Mouse (Mus musculus): ENCODE measurements around the gene Nsun7. TPM values are rescaled to one million over a fixed set of nuclear protein-coding genes. Genes with fewer than 3 reads are reported as not detected.
A peak's percentile ranks its signal among the peaks of the same experiment; 100 is the strongest.

Gene Nsun7
- polyA plus RNA-seq, 1 experiment from 2014 or later, result 0.65 TPM

DNA sequence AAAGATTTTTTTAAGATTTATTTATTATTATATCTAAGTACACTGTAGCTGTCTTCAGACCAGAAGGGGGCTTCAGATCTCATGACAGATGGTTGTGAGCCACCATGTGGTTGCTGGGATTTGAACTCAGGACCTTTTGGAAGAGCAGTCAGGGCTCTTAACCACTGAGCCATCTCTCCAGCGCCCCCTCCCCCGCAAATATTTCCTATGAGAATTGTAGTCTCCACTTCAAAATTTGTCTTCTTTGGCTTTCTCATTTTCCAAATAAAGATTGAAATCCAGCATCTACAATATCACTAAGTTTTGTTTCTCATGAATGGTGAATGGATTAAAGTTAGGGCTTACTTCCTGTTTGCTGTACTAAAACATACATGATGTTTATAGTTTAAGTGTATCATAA is 2.8 kb downstream of the Nsun7 start:
- DNase-seq (ENCODE audit: low spot score) (no peak), ATAC-seq (ENCODE audit: low read depth) (no peak)
- no peak overlapping the region for H3K27ac ChIP-seq (replicated peaks; ENCODE audit: low read depth, low read length)
- H3K4me1 ChIP-seq (ENCODE audit: control insufficient read depth, insufficient read depth, low read length), result no peaks in the 10 kb centered on the region
- no peak overlapping the region for H3K4me3 ChIP-seq (ENCODE audit: low read depth, low read length)
- WGBS, result 80% methylated on average over 2 of the region's 2 CpGs
- no peak overlapping the region for H3K4me2 ChIP-seq (ENCODE audit: low read depth, low read length)
- H3K9ac ChIP-seq (ENCODE audit: low read depth, low read length), result no peak overlapping the region
- H3K9me3 ChIP-seq (ENCODE audit: control insufficient read depth, low read length), result no peaks in the 10 kb centered on the region
- no peaks in the 10 kb centered on the region; the same call in 1 of the 2 replicates for H3K27me3 ChIP-seq (replicated peaks; ENCODE audit: control insufficient read depth, insufficient read depth, low read length)
- no peaks in the 10 kb centered on the region for H3K36me3 ChIP-seq (ENCODE audit: control insufficient read depth, insufficient read depth, low read length)

DNA sequence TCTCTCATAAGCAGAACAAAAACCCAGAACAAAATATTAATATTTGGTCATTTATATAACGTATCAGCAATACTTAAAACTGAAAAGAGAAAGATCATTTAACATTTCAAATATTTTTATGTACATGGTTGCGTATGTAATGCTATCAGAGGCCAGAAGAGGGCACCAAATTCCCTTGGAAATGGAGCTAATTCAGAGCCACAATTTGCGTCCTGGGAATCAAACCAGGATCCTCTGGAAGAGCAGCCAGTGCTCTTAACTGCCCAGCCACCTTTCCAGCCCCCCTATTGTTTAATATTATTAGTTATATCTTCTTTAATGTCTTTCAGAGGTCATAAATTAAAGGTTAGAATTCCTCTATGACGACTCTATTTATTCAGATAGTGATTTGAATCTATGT is 3.7 kb downstream of the Nsun7 start:
- Histone ChIP-seq H3K4me1 (ENCODE audit: control insufficient read depth, insufficient read depth, low read length) (no peaks in the 10 kb centered on the region), H3K4me3 (ENCODE audit: low read depth, low read length) (no peak overlapping the region), H3K9ac (ENCODE audit: low read depth, low read length) (no peak overlapping the region), H3K9me3 (ENCODE audit: control insufficient read depth, low read length) (no peaks in the 10 kb centered on the region), H3K4me2 (ENCODE audit: low read depth, low read length) (no peak overlapping the region), H3K27ac (replicated peaks; ENCODE audit: low read depth, low read length) (no peak overlapping the region), H3K36me3 (ENCODE audit: control insufficient read depth, insufficient read depth, low read length) (no peaks in the 10 kb centered on the region), H3K27me3 (replicated peaks; ENCODE audit: control insufficient read depth, insufficient read depth, low read length) (no peaks in the 10 kb centered on the region; the same call in 1 of the 2 replicates)
- 32% methylated on average over 4 of the region's 4 CpGs for WGBS
- DNase-seq (ENCODE audit: low spot score) (peak; percentile 50), ATAC-seq (ENCODE audit: low read depth) (no peak)

DNA sequence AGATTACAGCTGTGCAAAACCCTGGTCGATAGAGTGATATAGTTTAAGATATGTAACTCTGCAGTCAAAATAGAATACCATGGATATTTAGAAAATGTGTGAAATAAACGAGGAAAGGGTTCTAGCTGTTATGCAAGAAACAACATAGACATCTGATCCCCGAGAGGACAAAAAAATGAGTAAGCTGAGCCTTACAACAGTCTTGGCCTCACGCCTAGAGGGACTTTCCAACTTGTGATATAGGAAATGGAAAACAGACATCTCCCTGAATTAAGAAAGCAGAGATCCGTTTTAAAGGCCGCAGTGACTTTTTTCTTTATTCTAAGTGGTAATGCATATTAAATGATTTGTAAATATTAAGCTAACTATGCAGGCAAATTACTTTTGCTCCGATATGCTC is 9.9 kb downstream of the Nsun7 start:
- 40% methylated on average over 7 of the region's 7 CpGs for WGBS
- Histone ChIP-seq H3K27me3 (replicated peaks; ENCODE audit: control insufficient read depth, insufficient read depth, low read length) (no peaks in the 10 kb centered on the region), H3K36me3 (ENCODE audit: control insufficient read depth, insufficient read depth, low read length) (no peaks in the 10 kb centered on the region), H3K9ac (ENCODE audit: low read depth, low read length) (no peak overlapping the region), H3K27ac (replicated peaks; ENCODE audit: low read depth, low read length) (no peak overlapping the region; the same call in 1 of the 2 replicates), H3K9me3 (ENCODE audit: control insufficient read depth, low read length) (no peaks in the 10 kb centered on the region), H3K4me3 (ENCODE audit: low read depth, low read length) (no peak overlapping the region), H3K4me1 (ENCODE audit: control insufficient read depth, insufficient read depth, low read length) (0 out of 2 replicates have a peak, but pooled peaks cover 4% of the 10 kb centered on the region), H3K4me2 (ENCODE audit: low read depth, low read length) (no peak overlapping the region)
- ATAC-seq (ENCODE audit: low read depth) (no peak), DNase-seq (ENCODE audit: low spot score) (peak; percentile 95)

DNA sequence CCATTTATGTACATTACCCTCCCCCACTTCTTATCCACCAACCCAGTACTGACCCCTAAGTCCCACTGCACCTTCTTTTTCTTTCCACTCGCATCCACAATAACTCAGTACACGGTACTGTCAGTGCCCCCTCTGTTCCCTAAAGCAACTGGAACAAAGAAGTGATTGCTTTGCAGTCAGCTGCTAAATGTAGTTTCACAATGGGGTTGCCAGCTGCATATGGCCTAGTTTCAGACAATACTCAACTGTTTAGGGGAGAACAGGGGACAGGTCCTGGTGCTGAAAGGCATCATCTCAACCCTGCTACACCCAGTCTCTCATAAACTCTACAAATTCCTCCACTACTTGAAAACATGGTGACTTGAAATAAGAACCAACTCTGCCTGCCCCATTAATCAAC is 11.4 kb downstream of the Nsun7 start:
- H3K4me1 ChIP-seq (ENCODE audit: control insufficient read depth, insufficient read depth, low read length), result 0 out of 2 replicates have a peak, but pooled peaks cover 4% of the 10 kb centered on the region
- ATAC-seq (ENCODE audit: low read depth), result no peak
- H3K36me3 ChIP-seq (ENCODE audit: control insufficient read depth, insufficient read depth, low read length), result no peaks in the 10 kb centered on the region
- peak; percentile 21 for DNase-seq (ENCODE audit: low spot score)
- no peak overlapping the region for H3K4me3 ChIP-seq (ENCODE audit: low read depth, low read length)
- H3K27me3 ChIP-seq (replicated peaks; ENCODE audit: control insufficient read depth, insufficient read depth, low read length), result no peaks in the 10 kb centered on the region
- H3K9ac ChIP-seq (ENCODE audit: low read depth, low read length), result no peak overlapping the region
- WGBS, result 35% methylated on average over 2 of the region's 2 CpGs
- H3K4me2 ChIP-seq (ENCODE audit: low read depth, low read length), result no peak overlapping the region
- no peak overlapping the region for H3K27ac ChIP-seq (replicated peaks; ENCODE audit: low read depth, low read length)
- no peaks in the 10 kb centered on the region for H3K9me3 ChIP-seq (ENCODE audit: control insufficient read depth, low read length)

DNA sequence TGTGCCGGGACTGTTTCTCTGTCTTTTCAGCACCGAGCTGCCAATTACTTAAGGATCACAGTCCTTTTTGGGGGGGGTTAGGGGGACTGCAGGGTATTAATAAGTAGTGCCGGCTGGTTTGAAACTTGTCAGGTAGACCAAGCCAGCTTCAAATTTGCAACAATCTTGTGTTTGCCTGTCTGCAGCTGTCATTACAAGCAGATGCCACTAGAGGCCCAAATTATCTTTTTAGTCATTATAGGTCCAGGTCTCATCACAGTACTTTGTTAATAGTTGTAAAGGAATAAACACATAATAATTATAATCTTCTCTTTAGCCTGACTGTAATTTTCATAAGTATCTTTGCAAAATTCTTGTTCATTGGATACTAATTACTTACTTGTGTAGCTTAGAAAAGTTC is 14.7 kb downstream of the Nsun7 start:
- Histone ChIP-seq H3K4me2 (ENCODE audit: low read depth, low read length) (no peak overlapping the region), H3K27ac (replicated peaks; ENCODE audit: low read depth, low read length) (no peak overlapping the region), H3K4me3 (ENCODE audit: low read depth, low read length) (no peak overlapping the region), H3K27me3 (replicated peaks; ENCODE audit: control insufficient read depth, insufficient read depth, low read length) (no peaks in the 10 kb centered on the region), H3K9ac (ENCODE audit: low read depth, low read length) (no peak overlapping the region), H3K9me3 (ENCODE audit: control insufficient read depth, low read length) (no peaks in the 10 kb centered on the region), H3K4me1 (ENCODE audit: control insufficient read depth, insufficient read depth, low read length) (0 out of 2 replicates have a peak, but pooled peaks cover 2% of the 10 kb centered on the region), H3K36me3 (ENCODE audit: control insufficient read depth, insufficient read depth, low read length) (no peaks in the 10 kb centered on the region)
- no peak for DNase-seq (ENCODE audit: low spot score)
- WGBS, result 59% methylated on average over 3 of the region's 3 CpGs
- no peak for ATAC-seq (ENCODE audit: low read depth)

DNA sequence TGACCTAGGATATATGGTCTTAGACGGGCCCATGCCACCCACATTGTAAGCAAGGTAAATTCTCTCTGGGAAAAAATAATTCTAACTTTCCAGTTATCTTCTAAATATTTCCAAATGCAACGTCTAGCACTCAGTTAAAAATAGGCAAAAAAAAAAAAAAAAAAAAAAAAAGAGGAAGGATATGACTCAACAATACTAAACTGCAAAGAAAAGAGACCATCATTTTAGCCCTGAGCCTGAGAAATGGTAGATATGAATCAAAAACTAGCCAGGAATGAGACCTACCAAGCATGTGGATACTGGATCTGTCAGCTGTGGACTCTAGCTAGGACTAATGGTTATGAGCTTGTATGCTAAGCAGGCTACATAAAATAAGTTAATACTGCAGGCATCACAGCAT is 20.0 kb downstream of the Nsun7 start:
- no peak overlapping the region for H3K9ac ChIP-seq (ENCODE audit: low read depth, low read length)
- no peak overlapping the region for H3K27ac ChIP-seq (replicated peaks; ENCODE audit: low read depth, low read length)
- no peak for DNase-seq (ENCODE audit: low spot score)
- no peaks in the 10 kb centered on the region for H3K27me3 ChIP-seq (replicated peaks; ENCODE audit: control insufficient read depth, insufficient read depth, low read length)
- no peak overlapping the region for H3K4me3 ChIP-seq (ENCODE audit: low read depth, low read length)
- H3K4me2 ChIP-seq (ENCODE audit: low read depth, low read length), result no peak overlapping the region
- no peaks in the 10 kb centered on the region for H3K4me1 ChIP-seq (ENCODE audit: control insufficient read depth, insufficient read depth, low read length)
- H3K36me3 ChIP-seq (ENCODE audit: control insufficient read depth, insufficient read depth, low read length), result no peaks in the 10 kb centered on the region
- ATAC-seq (ENCODE audit: low read depth), result no peak
- H3K9me3 ChIP-seq (ENCODE audit: control insufficient read depth, low read length), result no peaks in the 10 kb centered on the region
- 80% methylated on average over 2 of the region's 2 CpGs for WGBS

DNA sequence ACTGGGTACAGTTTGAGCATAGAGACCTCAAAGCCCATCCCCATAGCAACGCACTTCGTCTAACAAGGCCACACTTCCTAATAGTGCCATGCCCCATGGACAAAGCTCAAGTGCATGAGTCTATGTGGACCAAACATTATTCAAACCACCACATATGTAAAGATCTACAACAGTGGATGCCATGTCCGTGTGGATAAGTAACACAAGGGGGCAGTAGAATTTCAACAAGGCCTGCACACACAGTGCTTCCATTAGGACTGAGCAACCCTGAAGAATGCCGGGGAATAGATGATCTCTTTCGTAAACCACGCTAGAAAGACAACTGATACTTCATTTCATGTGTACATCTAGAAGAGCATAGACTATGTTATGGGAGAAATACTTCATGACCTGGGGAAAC is 21.0 kb downstream of the Nsun7 start:
- ATAC-seq (ENCODE audit: low read depth) (no peak), DNase-seq (ENCODE audit: low spot score) (no peak)
- Histone ChIP-seq H3K9ac (ENCODE audit: low read depth, low read length) (no peak overlapping the region), H3K27me3 (replicated peaks; ENCODE audit: control insufficient read depth, insufficient read depth, low read length) (no peaks in the 10 kb centered on the region), H3K9me3 (ENCODE audit: control insufficient read depth, low read length) (no peaks in the 10 kb centered on the region), H3K4me1 (ENCODE audit: control insufficient read depth, insufficient read depth, low read length) (no peaks in the 10 kb centered on the region), H3K36me3 (ENCODE audit: control insufficient read depth, insufficient read depth, low read length) (no peaks in the 10 kb centered on the region), H3K4me2 (ENCODE audit: low read depth, low read length) (no peak overlapping the region), H3K27ac (replicated peaks; ENCODE audit: low read depth, low read length) (no peak overlapping the region), H3K4me3 (ENCODE audit: low read depth, low read length) (no peak overlapping the region)
- WGBS, result 76% methylated on average over 6 of the region's 6 CpGs

DNA sequence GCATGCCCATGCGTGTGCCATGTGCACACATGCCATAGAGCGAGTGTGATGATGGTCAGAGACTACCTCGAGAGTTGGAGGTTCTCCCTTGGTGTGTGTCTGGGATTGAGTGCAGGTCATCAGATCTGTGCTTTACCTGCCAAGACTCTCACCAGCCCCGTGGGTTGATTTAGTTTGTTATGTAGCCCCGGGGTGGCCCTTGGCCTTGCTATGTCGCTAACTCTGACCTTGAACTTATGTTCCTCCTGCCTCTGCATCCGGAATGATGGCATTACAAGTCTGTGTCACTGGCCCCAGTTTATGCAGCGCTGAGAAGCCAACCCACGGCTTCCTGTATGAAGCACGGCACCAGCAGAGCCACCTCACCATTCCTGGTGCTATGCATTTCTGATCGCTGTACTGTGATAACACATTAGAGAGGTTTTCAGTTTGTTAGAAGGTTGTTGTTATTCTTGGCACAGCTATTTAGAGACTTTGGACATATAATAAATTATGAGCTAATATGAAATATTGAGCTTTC is 34.5 kb downstream of the Nsun7 start:
- H3K9me3 ChIP-seq (ENCODE audit: control insufficient read depth, low read length), result 0 out of 2 replicates have a peak, but pooled peaks cover 4% of the 10 kb centered on the region
- no peaks in the 10 kb centered on the region for H3K27me3 ChIP-seq (replicated peaks; ENCODE audit: control insufficient read depth, insufficient read depth, low read length)
- no peak for ATAC-seq (ENCODE audit: low read depth)
- no peak overlapping the region for H3K4me2 ChIP-seq (ENCODE audit: low read depth, low read length)
- no peak for DNase-seq (ENCODE audit: low spot score)
- H3K4me1 ChIP-seq (ENCODE audit: control insufficient read depth, insufficient read depth, low read length), result no peaks in the 10 kb centered on the region
- no peak overlapping the region for H3K27ac ChIP-seq (replicated peaks; ENCODE audit: low read depth, low read length)
- no peak overlapping the region for H3K4me3 ChIP-seq (ENCODE audit: low read depth, low read length)
- H3K36me3 ChIP-seq (ENCODE audit: control insufficient read depth, insufficient read depth, low read length), result no peaks in the 10 kb centered on the region
- H3K9ac ChIP-seq (ENCODE audit: low read depth, low read length), result no peak overlapping the region
- WGBS, result 84% methylated on average over 11 of the region's 11 CpGs

DNA sequence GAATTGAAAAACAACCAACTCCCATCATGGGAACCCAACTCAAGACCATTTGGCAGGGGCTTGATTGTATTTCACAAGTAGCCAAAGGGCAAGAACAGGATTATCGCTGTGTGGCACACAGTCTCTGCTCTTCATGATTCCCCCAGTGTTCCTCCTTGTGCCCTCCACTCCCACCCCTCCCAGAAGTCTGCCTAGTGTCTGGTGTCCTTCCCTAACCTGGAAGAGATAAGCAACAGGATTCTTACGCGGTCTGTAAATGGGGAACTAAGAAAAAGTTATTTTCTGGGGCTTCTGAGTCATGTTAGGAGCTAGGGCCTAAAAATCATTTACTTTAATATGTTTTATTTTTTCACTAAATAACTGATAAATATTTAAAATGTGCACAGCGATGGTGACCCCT is 35.3 kb downstream of the Nsun7 start:
- no peak for ATAC-seq (ENCODE audit: low read depth)
- no peak for DNase-seq (ENCODE audit: low spot score)
- no peak overlapping the region for H3K27ac ChIP-seq (replicated peaks; ENCODE audit: low read depth, low read length)
- H3K9me3 ChIP-seq (ENCODE audit: control insufficient read depth, low read length), result 0 out of 2 replicates have a peak, but pooled peaks cover 4% of the 10 kb centered on the region
- H3K27me3 ChIP-seq (replicated peaks; ENCODE audit: control insufficient read depth, insufficient read depth, low read length), result no peaks in the 10 kb centered on the region
- 96% methylated on average over 4 of the region's 4 CpGs for WGBS
- H3K4me2 ChIP-seq (ENCODE audit: low read depth, low read length), result no peak overlapping the region
- no peaks in the 10 kb centered on the region for H3K4me1 ChIP-seq (ENCODE audit: control insufficient read depth, insufficient read depth, low read length)
- H3K4me3 ChIP-seq (ENCODE audit: low read depth, low read length), result no peak overlapping the region
- no peak overlapping the region for H3K9ac ChIP-seq (ENCODE audit: low read depth, low read length)
- no peaks in the 10 kb centered on the region for H3K36me3 ChIP-seq (ENCODE audit: control insufficient read depth, insufficient read depth, low read length)
